Mouse (Mus musculus): ENCODE results near the gene Bicd1. TPM values are rescaled to one million over a fixed set of nuclear protein-coding genes. Genes with fewer than 3 reads are reported as not detected.
"Not testable (repeated sequence)": the region's sequence is repeated elsewhere in the genome, so short reads cannot be mapped to it uniquely, and the experiment has no call there.

Gene Bicd1
- 10 to 100 TPM; 42.4 to 47.5 (median 46.6) TPM for total RNA-seq (2022)

DNA sequence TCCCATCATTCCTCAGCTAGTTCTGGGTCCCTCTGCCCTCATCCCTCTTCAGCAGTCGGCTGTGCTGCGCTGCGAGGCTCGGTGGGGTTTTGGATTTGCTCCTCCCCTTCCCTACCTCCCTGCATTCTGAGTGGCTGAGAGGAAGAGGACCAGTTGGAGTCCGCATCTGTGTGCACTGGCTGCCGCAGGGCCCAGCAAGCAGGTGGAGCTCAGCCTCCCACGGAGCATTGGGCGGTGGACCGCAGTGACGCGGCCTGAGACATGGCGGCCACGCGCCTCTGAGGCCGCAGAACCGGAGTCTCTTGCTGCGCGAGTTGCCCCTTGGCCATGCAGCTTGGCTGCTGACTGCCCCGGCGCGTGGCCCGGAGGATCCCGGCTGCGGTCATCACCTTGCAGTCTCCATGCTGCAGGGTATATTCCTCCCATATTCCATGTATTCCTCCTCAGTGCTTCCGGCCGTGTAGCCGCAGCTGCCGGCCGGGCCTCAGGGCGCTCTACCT lies at the start of gene Bicd1:
Bicd1 (plus strand) TSS at position 54 of the 500 bp plus-strand sequence.
- DNase-seq (ENCODE audit: low spot score in 2 of 2) = peak; percentile 76 to 93

DNA sequence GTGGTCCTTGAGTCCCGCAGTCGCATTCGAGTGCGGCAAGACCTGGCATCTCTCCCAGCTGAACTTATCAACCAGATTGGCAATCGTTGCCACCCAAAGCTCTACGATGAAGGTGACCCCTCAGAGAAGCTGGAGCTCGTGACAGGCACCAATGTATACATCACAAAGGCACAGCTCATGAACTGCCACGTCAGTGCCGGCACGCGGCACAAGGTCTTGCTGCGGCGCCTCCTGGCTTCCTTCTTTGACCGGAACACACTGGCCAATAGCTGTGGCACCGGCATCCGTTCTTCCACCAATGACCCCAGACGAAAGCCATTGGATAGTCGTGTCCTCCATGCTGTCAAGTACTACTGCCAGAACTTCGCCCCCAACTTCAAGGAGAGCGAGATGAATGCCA lies 46.2 kb upstream of the Bicd1 start:
- DNase-seq (ENCODE audit: low spot score in 2 of 2) = not testable (repeated sequence)

- not testable (repeated sequence) for DNase-seq (ENCODE audit: low spot score in 2 of 2)
Observed at GRCm38 (mm10) chr6:149365975-149366374, 42.7 kb upstream of the Bicd1 start.

DNA sequence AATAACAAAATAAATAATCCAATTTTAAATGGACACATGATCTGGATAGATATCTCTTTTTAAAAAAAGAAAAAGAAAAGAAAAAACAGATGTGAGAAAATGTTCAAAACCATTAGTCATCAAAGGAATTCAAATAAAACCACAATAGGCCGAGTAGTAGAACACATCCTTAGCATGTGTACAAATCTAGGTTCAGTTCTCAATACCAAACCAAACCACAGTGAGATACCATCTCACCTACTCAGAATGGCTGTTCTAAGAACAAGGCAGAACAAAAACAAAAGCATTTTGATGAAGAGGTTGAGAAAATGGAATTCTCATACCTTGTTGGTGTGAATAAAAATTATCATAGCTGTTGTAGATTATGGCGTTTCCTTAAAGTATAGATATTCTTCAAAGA lies 42.3 kb upstream of the Bicd1 start:
- no peak for DNase-seq (ENCODE audit: low spot score in 2 of 2)

GRCm38 (mm10) chr6:149374986-149375457 lies 33.7 kb upstream of the Bicd1 start:
- DNase-seq (ENCODE audit: low spot score in 2 of 2) = no peak

DNA sequence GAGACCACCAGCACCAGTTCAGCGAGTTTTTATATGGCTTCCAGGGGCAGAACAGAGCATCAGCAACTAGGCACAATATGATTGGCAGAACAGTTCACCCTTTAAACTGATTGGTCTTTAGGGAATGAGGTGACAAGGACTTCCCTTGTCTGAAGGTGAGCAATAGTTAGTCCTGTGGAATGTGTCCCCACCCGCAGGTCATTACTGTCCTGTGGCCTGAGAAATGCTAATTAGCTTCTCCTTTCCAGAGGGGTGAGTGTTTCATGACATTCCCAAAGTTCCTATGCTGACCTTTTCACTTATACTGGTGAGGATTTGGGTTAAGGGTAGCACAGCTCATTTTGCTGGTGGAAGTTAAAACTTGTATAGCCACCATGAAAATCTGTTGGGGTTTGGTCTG lies 25.2 kb upstream of the Bicd1 start:
- no peak for DNase-seq (ENCODE audit: low spot score in 2 of 2)

DNA sequence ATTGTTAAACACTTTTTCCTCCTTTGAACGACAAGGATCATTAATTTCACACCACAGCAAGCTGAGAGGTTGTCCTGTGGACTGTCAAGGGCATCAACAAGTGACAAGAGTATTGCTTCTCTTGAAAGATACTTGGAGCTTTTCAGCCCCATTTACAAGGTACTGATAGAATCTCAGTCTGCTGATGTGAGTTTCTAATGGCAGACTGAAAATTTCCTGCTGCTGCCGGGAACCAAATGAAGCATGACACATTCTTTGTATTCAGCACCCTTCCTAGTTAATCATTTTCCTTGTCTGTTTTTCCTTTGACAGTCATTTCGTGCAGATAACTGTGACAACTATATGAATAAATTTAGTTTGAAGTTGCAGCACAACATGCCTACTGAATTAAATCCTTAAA lies 22.3 kb upstream of the Bicd1 start:
- no peak for DNase-seq (ENCODE audit: low spot score in 2 of 2)

- DNase-seq (ENCODE audit: low spot score in 2 of 2) = not testable (repeated sequence)
Observed at GRCm38 (mm10) chr6:149389626-149390025, 19.1 kb upstream of the Bicd1 start.

- DNase-seq (ENCODE audit: low spot score in 2 of 2) = no peak
Observed at GRCm38 (mm10) chr6:149399396-149399795, 9.3 kb upstream of the Bicd1 start.

- peak; percentile 10 to 28 for DNase-seq (ENCODE audit: low spot score in 2 of 2)
Observed at GRCm38 (mm10) chr6:149409341-149409740, 655 bp downstream of the Bicd1 start.

GRCm38 (mm10) chr6:149409845-149410244 lies 1.2 kb downstream of the Bicd1 start:
- DNase-seq (ENCODE audit: low spot score in 2 of 2) = no peak

DNA sequence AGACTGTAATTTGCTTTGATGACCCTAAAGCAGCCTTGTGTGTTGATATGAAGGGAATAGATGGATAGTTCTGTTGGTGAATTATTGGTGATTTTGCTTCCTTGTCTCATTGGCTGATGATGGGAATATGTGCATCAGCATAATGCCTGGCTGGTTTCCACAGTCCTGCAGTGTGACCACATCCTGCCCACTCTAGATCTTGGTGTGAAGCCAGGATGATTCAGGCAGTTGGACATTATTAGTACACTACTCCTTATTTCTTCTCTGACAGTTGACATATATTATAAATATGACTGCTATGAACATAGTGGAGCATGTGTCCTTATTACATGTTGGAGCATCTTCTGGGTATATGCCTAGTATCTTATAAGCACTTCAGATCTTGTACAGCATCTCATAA lies 4.6 kb downstream of the Bicd1 start:
- no peak for DNase-seq (ENCODE audit: low spot score in 2 of 2)

GRCm38 (mm10) chr6:149424748-149425147 lies 16.1 kb downstream of the Bicd1 start:
- DNase-seq (ENCODE audit: low spot score in 2 of 2) = no peak

DNA sequence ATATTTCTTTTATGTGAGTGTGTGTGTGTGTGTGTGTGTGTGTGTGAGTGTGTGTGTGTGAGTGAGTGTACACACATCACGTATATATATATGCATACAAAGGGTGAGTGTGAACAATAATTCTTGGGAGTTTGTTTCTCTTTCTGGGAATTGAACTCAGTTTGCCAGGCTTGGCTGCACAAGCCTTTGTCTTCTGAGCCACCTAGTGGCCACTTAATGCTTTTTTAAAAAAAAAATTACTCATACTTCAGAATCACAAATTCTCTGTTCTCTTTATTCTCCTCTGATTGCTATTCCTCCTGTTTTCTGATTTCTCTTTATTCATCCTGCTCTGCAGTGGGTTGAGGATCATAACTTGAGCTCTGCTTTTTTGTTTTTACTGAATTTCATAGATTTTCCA lies 30.5 kb downstream of the Bicd1 start:
- no peak for DNase-seq (ENCODE audit: low spot score in 2 of 2)

DNA sequence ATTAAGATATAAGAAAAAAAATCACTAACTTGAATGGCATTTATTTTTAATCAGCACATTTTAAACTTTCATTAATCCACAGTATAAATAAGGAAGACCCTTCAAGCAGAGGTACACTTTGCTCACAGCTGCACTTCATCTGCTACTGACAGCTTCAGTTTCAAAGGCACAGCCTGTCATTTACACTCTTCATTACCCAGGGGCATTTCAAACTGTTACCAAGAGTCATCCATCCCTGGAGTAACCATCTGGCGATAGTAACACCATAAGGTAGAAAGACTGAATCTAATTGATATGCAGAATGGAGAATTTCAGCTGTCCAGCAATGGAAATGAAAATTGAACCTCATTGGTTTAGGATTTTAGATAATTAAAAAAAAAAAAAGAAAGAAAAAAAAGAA lies 34.2 kb downstream of the Bicd1 start:
- no peak for DNase-seq (ENCODE audit: low spot score in 2 of 2)

DNA sequence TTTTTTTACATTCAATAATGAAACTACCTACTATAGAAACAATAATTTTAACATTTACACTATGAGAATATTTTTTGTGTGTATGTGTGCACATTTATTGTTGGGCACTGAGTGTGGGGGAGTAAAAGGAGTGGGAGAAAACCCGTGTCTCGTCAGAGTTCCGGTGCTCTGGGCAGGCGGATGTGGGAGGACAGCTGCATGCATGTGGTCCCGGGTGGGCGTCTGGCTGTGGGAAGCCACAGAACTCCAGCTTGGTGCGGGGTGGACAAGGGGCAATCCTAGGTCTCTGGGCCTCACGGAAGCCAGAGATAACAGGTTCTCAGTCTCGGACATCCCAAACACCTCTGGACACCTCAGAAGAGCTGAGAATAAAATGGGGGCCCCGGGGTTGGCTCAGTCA lies 37.2 kb downstream of the Bicd1 start:
- DNase-seq (ENCODE audit: low spot score in 2 of 2) = peak in 1 of 2 experiments; percentile 8

GRCm38 (mm10) chr6:149457324-149457723 lies 48.6 kb downstream of the Bicd1 start:
- DNase-seq (ENCODE audit: low spot score in 2 of 2) = no peak

DNA sequence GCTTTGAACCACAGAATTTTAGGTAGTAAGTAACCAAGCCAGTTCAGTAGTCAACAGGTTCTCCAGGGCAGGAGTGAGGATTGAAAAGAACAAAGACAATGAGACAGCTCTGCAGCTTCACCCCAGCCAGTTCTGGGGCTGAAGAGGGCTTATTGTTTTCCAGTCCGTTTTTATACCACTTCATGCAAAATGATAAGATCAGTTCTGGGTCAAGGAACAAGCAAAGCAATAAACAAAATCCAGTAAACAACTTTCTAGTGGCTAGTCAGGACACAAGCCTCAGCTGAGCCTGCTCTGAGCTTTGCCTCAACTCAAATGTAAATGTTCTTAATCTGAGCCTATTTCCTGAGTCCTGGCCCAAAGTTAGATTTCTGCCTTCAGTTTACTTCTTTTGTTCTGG lies 52.3 kb downstream of the Bicd1 start:
- no peak for DNase-seq (ENCODE audit: low spot score in 2 of 2)

- DNase-seq (ENCODE audit: low spot score in 2 of 2) = no peak
Observed at GRCm38 (mm10) chr6:149471477-149471876, 62.8 kb downstream of the Bicd1 start.

DNA sequence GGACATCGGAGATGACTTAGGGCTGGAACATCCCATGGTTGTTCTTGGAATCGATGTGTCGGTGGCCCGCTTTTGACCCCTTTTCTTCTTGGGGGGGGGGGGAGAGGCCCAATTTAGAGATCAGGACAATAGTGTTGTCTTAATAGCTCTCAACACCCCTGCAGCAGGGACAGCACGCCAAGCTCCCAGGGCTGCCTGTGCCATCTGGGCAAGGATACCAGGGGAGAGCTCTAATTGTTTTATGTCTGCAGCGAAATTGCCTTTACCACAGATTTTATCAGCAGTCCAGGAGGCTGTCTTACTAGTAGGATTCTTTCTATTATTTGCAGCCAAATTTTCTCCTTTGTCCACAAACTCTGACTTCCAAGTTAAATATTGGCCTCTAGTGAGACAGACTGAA lies 63.8 kb downstream of the Bicd1 start:
- not testable (repeated sequence) for DNase-seq (ENCODE audit: low spot score in 2 of 2)

DNA sequence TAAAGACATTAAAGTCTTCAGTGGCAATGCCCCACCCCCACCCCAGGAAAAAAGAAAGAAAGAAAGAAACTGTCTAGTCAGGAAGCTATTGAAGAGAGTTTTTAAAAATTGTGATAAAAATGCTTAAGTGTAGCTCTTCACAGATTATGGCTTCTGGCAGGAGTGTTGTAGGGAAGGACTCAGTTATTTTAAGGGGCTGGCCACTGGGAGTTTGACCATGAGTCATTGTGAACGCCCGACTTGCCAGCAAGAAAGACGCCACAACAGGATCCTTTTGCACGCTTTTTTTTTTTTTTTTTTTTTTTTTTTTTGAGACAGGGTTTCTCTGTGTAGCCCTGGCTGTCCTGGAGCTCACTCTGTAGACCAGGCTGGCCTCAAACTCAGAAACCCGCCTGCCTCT lies 73.2 kb downstream of the Bicd1 start:
- peak in 1 of 2 experiments; percentile 13 for DNase-seq (ENCODE audit: low spot score in 2 of 2)

- DNase-seq (ENCODE audit: low spot score in 2 of 2) = no peak
Observed at GRCm38 (mm10) chr6:149494662-149495061, 86.0 kb downstream of the Bicd1 start.

- DNase-seq (ENCODE audit: low spot score in 2 of 2) = peak in 1 of 2 experiments; percentile 22
Observed at GRCm38 (mm10) chr6:149495925-149496324, 87.2 kb downstream of the Bicd1 start.
